Mouse (Mus musculus) heart, embryonic 14.5 days (tissue): Measurements from ENCODE around the gene Cnnm1. TPM values are rescaled to one million over a fixed set of nuclear protein-coding genes. Genes with fewer than 3 reads are reported as not detected.

ENCODE experiments used
- ATAC-seq: fragments of 200-750 bp; cut with Nextera tagmentation; 2 replicates; pipeline ENCODE4 v1.8.0; 2017; ENCODE audit warnings: low read depth, moderate TSS enrichment; ENCODE audit not compliant: insufficient number of reproducible peaks, insufficient read depth, low FRiP score
- H3K27ac ChIP-seq, 2 experiments: fragments of 200-500 bp in 1 of 2; fragments of 300-500 bp in 1 of 2; sonication (generic) in 1 of 2; replicated peaks in 1 of 2; 2 replicates each; pipeline ENCODE4 v1.5.1; 2012 to 2014; ENCODE audit warnings: low read depth in 2 of 2, low read length in 2 of 2, control low read depth in 1 of 2, mild to moderate bottlenecking in 1 of 2, mixed read lengths in 1 of 2; ENCODE audit not compliant: control insufficient read depth in 1 of 2, insufficient read depth in 1 of 2
- H3K27me3 ChIP-seq: fragments of 300-500 bp; sonication (generic); 2 replicates; pipeline ENCODE4 v1.6.1; 2014; ENCODE audit warnings: mild to moderate bottlenecking, low read length, control low read depth; ENCODE audit not compliant: control insufficient read depth, insufficient read depth
- H3K36me3 ChIP-seq: fragments of 300-500 bp; sonication (generic); 2 replicates; pipeline ENCODE4 v1.6.1; 2014; ENCODE audit warnings: mild to moderate bottlenecking, control low read depth, low read length, mixed read lengths; ENCODE audit not compliant: control insufficient read depth, insufficient read depth
- H3K4me1 ChIP-seq, 2 experiments: fragments of 200-500 bp in 1 of 2; fragments of 300-500 bp in 1 of 2; sonication (generic) in 1 of 2; 2 replicates each; pipeline ENCODE4 v1.6.1; 2012 to 2014; ENCODE audit warnings: low read length in 2 of 2, control low read depth in 1 of 2, mixed read lengths in 1 of 2; ENCODE audit not compliant: control insufficient read depth in 2 of 2, insufficient read depth in 2 of 2
- H3K4me2 ChIP-seq: fragments of 300-500 bp; sonication (generic); 2 replicates; pipeline ENCODE4 v1.6.1; 2014; ENCODE audit warnings: mild to moderate bottlenecking, low read length
- H3K4me3 ChIP-seq, 2 experiments: fragments of 200-500 bp in 1 of 2; fragments of 300-500 bp in 1 of 2; sonication (generic) in 1 of 2; 2 replicates each; pipeline ENCODE4 v1.5.1; 2012 to 2014; ENCODE audit warnings: low read length in 2 of 2, mild to moderate bottlenecking in 2 of 2, control low read depth in 1 of 2, low read depth in 1 of 2, moderate library complexity in 1 of 2; ENCODE audit not compliant: control insufficient read depth in 1 of 2, insufficient read depth in 1 of 2
- H3K9ac ChIP-seq: fragments of 300-500 bp; sonication (generic); 2 replicates; pipeline ENCODE4 v1.6.1; 2014; ENCODE audit warnings: mild to moderate bottlenecking, low read length
- H3K9me3 ChIP-seq: fragments of 300-500 bp; sonication (generic); 2 replicates; pipeline ENCODE4 v1.6.1; 2016; ENCODE audit warnings: low read length, control low read depth; ENCODE audit not compliant: control insufficient read depth
- WGBS: fragments of 180-500 bp; shearing (Covaris S2); extraction: QIAGEN DNeasy Blood & Tissue Kit; methylation state at CpG from one replicate; pipeline ENCODE4 v1.1.7; 2014; 5-methylcytosine and 5-hydroxymethylcytosine counted together
- polyA plus RNA-seq: library from polyadenylated mRNA; unstranded; fragments of >200 nt; fragmentation: Nextera tagmentation; extraction: Ambion mirVana; gene quantifications from 2 replicates; pipeline ENCODE4 v1.2.1, GENCODE M21; 2014

The Cnnm1 gene
- polyA plus RNA-seq, 1 experiment from 2014 or later = 0.08 TPM

- Histone ChIP-seq H3K27me3 (peaks cover 24% of the 10 kb centered on the region), H3K36me3 (no peaks in the 10 kb centered on the region), H3K4me1 (0 out of 4 replicates have a peak, but pooled peaks cover 0 to 2% of the 10 kb centered on the region in 2 experiments), H3K4me2 (no peak overlapping the region), H3K4me3 (no peak overlapping the region), H3K9ac (no peak overlapping the region), H3K27ac (no peak overlapping the region), H3K9me3 (no peaks in the 10 kb centered on the region)
- ATAC-seq = no peak
- WGBS = 11% methylated on average over 19 of the region's 19 CpGs
Observed at GRCm38 (mm10) chr19:43546337-43547117, 106.3 kb downstream of the Cnnm1 start.

Other genes with a start within 250 kb of the Cnnm1 start
- gene Hpse2, start 52.1 kb upstream of the Cnnm1 start, polyA plus RNA-seq = 1.1 TPM in 2 replicates
- gene Got1, start 84.2 kb downstream of the Cnnm1 start, polyA plus RNA-seq = 149 and 168 TPM in 2 replicates
- gene Nkx2-3, start 171.9 kb downstream of the Cnnm1 start, polyA plus RNA-seq = not detected in 2 replicates
- gene Slc25a28, start 234.4 kb downstream of the Cnnm1 start, polyA plus RNA-seq = 10.4 and 10.8 TPM in 2 replicates
- gene Entpd7, start 249.2 kb downstream of the Cnnm1 start, polyA plus RNA-seq = 6.9 TPM in 2 replicates